Mouse (Mus musculus) neural tube, embryonic 14.5 days (tissue): ENCODE data around the gene Lin28b. TPM values are rescaled to one million over a fixed set of nuclear protein-coding genes. Genes with fewer than 3 reads are reported as not detected.
"Not testable (repeated sequence)": the region's sequence is repeated elsewhere in the genome, so short reads cannot be mapped to it uniquely, and the experiment has no call there.

Experiments
- ATAC-seq: fragments of 200-750 bp; cut with Nextera tagmentation; 2 replicates; pipeline ENCODE4 v1.8.0; 2017; ENCODE audit warnings: low read depth, mild to moderate bottlenecking, moderate TSS enrichment, moderate library complexity
- H3K27ac ChIP-seq: fragments of 300-500 bp; sonication (generic); 2 replicates; pipeline ENCODE4 v1.5.1; 2014; ENCODE audit warnings: low read depth, mild to moderate bottlenecking, control low read depth, low read length, moderate library complexity, mixed read lengths
- H3K27me3 ChIP-seq: fragments of 300-500 bp; sonication (generic); 2 replicates; pipeline ENCODE4 v1.6.1; 2014; ENCODE audit warnings: low read length; ENCODE audit not compliant: control insufficient read depth, insufficient read depth
- H3K36me3 ChIP-seq: fragments of 300-500 bp; sonication (generic); 2 replicates; pipeline ENCODE4 v1.6.1; 2014; ENCODE audit warnings: low read length, mixed read lengths; ENCODE audit not compliant: control insufficient read depth, insufficient read depth
- H3K4me1 ChIP-seq: fragments of 300-500 bp; sonication (generic); 2 replicates; pipeline ENCODE4 v1.6.1; 2014; ENCODE audit warnings: low read length; ENCODE audit not compliant: control insufficient read depth, insufficient read depth
- H3K4me2 ChIP-seq: fragments of 300-500 bp; sonication (generic); 2 replicates; pipeline ENCODE4 v1.6.1; 2014; ENCODE audit warnings: mild to moderate bottlenecking, low read depth, low read length, control low read depth
- H3K4me3 ChIP-seq: fragments of 300-500 bp; sonication (generic); 2 replicates; pipeline ENCODE4 v1.5.1; 2014; ENCODE audit warnings: low read depth, low read length, control low read depth, mixed read lengths
- H3K9ac ChIP-seq: fragments of 300-500 bp; sonication (generic); replicated peaks from 2 replicates; pipeline ENCODE4 v1.6.1; 2014; ENCODE audit warnings: low read depth, mild to moderate bottlenecking, control low read depth, low read length, mixed read lengths
- H3K9me3 ChIP-seq: fragments of 300-500 bp; sonication (generic); 2 replicates; pipeline ENCODE4 v1.6.1; 2016; ENCODE audit warnings: low read length; ENCODE audit not compliant: control insufficient read depth
- WGBS: fragments of 180-500 bp; shearing (Covaris S2); extraction: QIAGEN DNeasy Blood & Tissue Kit; methylation state at CpG from one replicate; pipeline ENCODE4 v1.1.7; 2014; 5-methylcytosine and 5-hydroxymethylcytosine counted together
- polyA plus RNA-seq: library from polyadenylated mRNA; unstranded; fragments of >200 nt; fragmentation: Nextera tagmentation; extraction: Ambion mirVana; gene quantifications from 2 replicates; pipeline ENCODE4 v1.2.1, GENCODE M21; 2014

Gene Lin28b
- polyA plus RNA-seq, 1 experiment from 2014 or later, result 12.9 TPM

DNA sequence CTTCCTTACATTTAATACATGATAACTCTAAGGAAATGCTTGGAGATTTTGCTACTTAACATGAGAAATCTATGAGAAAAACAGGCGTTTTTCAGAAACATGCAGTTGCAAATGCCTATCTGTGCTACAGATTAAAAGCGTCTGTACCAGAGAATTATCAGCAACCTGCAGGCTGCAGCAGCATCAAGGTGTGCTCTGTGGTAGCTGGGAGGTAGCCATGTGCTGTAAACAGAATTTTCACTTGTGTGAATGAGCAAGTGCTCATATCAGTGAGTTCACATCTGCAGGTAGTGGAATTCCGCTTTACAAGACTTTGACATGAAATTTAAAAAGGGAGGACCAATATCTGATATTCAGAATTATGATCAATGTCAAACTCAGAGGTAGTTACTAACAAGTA, 107.9 kb downstream of the Lin28b start:
- WGBS, result 94% methylated on average over 3 of the region's 3 CpGs
- Histone ChIP-seq H3K4me2 (no peak overlapping the region), H3K27me3 (no peaks in the 10 kb centered on the region), H3K9ac (no peak overlapping the region), H3K4me3 (no peak overlapping the region), H3K36me3 (no peaks in the 10 kb centered on the region; the same call in 1 of the 2 replicates), H3K27ac (no peak overlapping the region), H3K4me1 (no peaks in the 10 kb centered on the region), H3K9me3 (no peaks in the 10 kb centered on the region)
- no peak for ATAC-seq

DNA sequence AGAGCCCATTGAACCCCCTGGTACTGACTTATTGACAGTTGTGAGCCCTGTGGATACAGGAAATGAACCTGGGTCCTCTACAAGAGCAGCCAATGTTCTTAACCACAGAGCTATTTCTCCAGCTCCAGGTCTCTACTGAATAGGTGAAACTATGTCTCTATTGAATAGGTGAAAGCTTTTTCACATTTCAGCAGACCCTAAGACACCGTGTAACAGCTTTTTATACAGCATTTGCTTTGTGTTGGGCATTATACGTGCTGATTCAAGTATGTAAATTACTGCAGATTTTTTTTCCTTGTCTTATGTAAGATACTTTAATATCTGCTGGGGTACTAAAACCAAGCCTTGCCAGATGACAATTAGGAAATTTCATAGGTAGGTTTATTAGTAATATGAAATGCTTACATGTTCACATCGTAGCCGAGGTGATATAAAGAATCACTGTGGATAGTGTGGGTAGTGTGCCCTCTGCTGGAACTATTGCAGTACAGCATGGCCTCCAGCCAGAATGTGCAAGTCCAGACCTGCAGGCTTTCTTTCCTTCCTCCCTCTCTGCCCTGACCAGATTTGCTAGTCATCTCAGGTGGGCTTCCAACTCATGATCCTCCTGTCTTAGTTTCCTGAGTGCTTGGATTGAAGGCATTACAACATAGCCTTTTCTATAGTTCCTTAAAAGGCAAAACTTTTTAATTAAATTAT, 113.1 kb downstream of the Lin28b start:
- ATAC-seq, result peak; percentile 79
- H3K4me2 ChIP-seq, result no peak overlapping the region
- H3K4me3 ChIP-seq, result no peak overlapping the region
- no peaks in the 10 kb centered on the region; the same call in 1 of the 2 replicates for H3K36me3 ChIP-seq
- 46% methylated on average over 4 of the region's 4 CpGs for WGBS
- H3K9me3 ChIP-seq, result no peaks in the 10 kb centered on the region
- H3K27ac ChIP-seq, result no peak overlapping the region
- H3K9ac ChIP-seq, result no peak overlapping the region
- no peaks in the 10 kb centered on the region for H3K27me3 ChIP-seq
- H3K4me1 ChIP-seq, result no peaks in the 10 kb centered on the region

DNA sequence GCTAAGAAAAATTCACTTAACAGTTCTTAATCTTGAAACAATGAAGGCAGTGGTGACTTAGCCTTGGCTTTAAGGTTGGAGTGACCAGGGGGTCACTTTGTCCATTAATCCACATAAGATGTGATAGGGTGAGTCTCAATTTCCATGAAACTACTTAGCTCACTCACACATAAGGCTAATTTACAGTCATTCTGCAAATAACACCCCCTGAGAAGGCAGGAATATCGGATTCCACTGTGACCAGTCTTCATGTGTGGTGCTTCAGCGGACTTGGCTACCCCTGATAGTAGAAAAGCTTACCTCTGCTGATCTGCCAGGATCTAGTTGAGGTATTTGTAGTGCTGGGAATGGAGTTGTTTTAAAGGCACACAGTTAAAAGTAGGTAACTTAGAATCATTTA, 115.7 kb downstream of the Lin28b start:
- Histone ChIP-seq H3K36me3 (no peaks in the 10 kb centered on the region), H3K4me3 (no peak overlapping the region), H3K27ac (no peak overlapping the region), H3K9me3 (no peaks in the 10 kb centered on the region), H3K4me1 (no peaks in the 10 kb centered on the region), H3K27me3 (no peaks in the 10 kb centered on the region), H3K9ac (no peak overlapping the region), H3K4me2 (no peak overlapping the region)
- no peak for ATAC-seq
- 88% methylated on average over 2 of the region's 2 CpGs for WGBS

DNA sequence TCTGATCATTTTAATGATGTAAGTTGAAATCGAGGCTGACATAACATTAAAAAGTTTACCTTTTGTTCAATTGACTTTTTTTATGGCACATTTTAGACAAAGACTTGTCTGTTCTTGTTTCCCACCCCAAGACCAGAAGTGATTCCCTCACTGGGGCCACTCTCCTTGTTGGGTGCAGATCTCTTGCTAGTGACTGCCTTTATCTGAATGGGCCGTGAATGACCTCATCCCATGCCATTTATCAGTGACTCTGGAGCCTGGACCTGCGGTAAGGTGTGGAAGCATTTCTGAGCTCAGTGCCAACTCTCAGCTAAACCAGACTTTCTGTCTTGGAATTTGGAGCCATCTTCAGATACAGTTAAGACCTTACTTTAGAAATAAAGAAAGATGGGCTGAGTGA, 116.6 kb downstream of the Lin28b start:
- Histone ChIP-seq H3K9me3 (no peaks in the 10 kb centered on the region), H3K27ac (no peak overlapping the region), H3K4me2 (no peak overlapping the region), H3K4me1 (no peaks in the 10 kb centered on the region), H3K27me3 (no peaks in the 10 kb centered on the region), H3K4me3 (no peak overlapping the region), H3K9ac (no peak overlapping the region), H3K36me3 (no peaks in the 10 kb centered on the region)
- ATAC-seq, result no peak
- WGBS, result 87% methylated on average over 3 of the region's 3 CpGs

DNA sequence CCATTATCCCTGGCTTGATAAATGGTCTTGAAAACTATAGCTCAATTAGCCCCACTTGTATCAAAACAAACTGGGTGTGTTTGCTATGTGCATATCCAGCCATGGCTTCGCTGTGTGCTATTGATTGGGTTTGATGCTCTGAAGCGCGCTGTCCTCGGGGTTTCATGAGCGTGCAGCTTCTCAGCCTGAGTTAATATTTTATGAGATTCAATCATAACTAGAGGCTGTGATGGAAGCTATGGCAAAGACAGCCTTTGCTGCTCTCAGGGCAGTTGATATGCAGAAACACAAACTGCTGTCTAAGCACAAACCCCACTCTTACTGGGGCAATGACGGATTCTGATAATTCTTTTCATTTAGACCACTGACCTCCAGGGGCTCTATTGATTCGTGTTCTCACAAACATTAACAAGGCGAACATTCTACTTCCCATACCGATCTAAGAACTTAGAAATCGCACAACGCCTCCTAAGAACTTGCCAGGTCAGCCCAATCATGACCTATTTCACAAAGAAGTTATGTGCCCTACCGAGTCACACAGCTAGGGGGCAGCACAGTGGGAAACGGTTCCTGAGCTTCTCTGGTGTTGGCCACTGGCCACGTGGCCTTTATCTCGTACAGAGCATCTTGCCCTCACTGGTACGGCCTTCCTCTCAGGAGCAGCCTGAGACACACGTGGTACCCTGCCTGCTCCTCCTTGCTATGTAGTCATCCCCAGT, 119.0 kb downstream of the Lin28b start:
- H3K27ac ChIP-seq, result no peak overlapping the region
- no peaks in the 10 kb centered on the region for H3K4me1 ChIP-seq
- H3K9me3 ChIP-seq, result no peaks in the 10 kb centered on the region
- H3K4me3 ChIP-seq, result no peak overlapping the region
- ATAC-seq, result no peak
- whole genome bisulfite sequencing, result 79% methylated on average over 17 of the region's 17 CpGs
- no peaks in the 10 kb centered on the region for H3K36me3 ChIP-seq
- H3K27me3 ChIP-seq, result no peaks in the 10 kb centered on the region
- no peak overlapping the region for H3K4me2 ChIP-seq
- no peak overlapping the region for H3K9ac ChIP-seq

DNA sequence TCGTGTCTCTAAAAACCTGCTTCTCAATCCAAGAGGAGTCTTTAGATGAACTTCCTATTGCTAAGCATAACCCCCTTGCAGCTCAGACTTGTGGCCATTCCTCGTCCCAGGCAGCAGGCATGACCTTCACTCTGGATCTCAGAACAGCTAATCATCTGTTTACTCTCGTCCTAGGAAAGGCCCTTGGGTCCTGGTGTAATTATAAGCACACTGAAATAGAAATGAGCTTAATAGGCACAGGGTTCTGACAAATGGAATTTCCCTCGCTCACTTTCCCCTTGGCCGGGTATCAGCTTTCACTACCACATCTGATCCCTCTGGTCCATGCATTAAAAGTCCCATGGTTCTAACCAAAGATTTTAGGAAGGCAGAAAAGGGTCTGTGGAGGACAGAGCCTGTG, 122.8 kb downstream of the Lin28b start:
- Histone ChIP-seq H3K4me2 (no peak overlapping the region), H3K4me3 (no peak overlapping the region), H3K27me3 (no peaks in the 10 kb centered on the region), H3K9ac (no peak overlapping the region), H3K27ac (no peak overlapping the region), H3K36me3 (no peaks in the 10 kb centered on the region), H3K9me3 (no peaks in the 10 kb centered on the region), H3K4me1 (no peaks in the 10 kb centered on the region)
- no peak; the same call in 1 of the 2 replicates for ATAC-seq
- 61% methylated on average over 5 of the region's 5 CpGs for WGBS

DNA sequence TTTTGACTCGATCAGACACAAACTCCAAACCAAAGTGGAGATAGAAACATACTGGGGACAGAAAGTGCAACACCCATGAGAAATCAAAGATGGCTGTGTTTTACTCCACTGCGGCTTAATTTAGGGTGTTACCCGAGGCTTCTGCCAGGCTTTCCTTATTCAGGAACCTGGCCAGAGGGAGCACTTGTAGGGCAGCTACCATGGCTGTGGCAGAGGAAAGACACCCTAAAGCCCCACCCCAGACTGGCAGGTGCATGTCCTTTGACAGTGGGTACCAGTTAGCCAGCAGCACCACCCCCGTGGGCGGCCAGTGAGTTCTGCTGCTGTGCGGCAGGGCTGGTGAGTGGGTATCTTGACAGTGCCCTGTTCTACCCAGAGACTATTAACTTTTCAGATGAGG, 130.1 kb downstream of the Lin28b start:
- Histone ChIP-seq H3K4me2 (no peak overlapping the region), H3K36me3 (no peaks in the 10 kb centered on the region), H3K9me3 (no peaks in the 10 kb centered on the region), H3K4me1 (no peaks in the 10 kb centered on the region), H3K4me3 (no peak overlapping the region), H3K27ac (no peak overlapping the region), H3K27me3 (no peaks in the 10 kb centered on the region), H3K9ac (no peak overlapping the region)
- no peak for ATAC-seq
- 90% methylated on average over 6 of the region's 6 CpGs for WGBS

DNA sequence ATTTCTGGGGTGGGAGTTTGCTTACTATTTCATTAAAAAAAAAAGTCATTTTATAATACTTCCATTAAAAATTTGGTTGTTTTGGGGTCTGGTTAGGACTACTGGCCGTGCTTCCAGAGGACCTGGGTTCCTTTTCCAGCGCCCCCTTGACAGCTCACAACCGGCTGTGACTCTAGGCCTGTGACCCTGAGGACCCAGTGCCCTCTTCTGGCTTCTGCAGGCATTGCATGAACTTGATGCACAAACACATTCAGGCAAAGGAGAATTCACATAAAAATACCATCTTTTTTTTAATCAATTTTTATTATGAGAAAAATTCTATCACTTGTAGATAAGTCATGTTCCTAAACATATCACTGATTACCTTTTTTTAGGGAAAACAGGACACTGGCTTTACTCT, 138.1 kb downstream of the Lin28b start:
- not testable (repeated sequence) for H3K36me3 ChIP-seq, ATAC-seq
- 85% methylated on average over 3 of the region's 3 CpGs for WGBS

DNA sequence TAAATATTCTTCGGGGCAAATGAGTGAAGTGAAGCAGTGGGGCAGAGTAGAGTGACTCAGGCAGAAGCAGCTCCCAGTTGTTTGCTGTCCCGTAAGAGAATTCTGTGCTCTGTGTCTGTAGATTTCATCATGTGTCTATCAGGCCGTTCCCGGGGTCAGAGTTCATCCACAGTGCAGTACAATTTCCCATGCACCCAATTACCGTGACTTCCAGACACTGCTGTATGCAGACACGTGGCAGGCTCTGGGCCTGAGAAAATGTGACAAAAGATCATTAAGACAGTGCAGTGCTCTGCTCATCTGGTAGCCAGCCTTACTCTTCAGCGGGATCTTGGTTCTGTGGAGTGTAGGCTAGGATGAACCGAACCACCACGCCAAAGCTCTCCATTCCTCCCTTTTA, 141.0 kb downstream of the Lin28b start:
- H3K4me3 ChIP-seq, result no peak overlapping the region
- no peak overlapping the region for H3K27ac ChIP-seq
- H3K4me1 ChIP-seq, result no peaks in the 10 kb centered on the region
- H3K4me2 ChIP-seq, result no peak overlapping the region
- H3K9me3 ChIP-seq, result no peaks in the 10 kb centered on the region
- ATAC-seq, result no peak
- 70% methylated on average over 9 of the region's 9 CpGs for WGBS
- H3K9ac ChIP-seq, result no peak overlapping the region
- H3K27me3 ChIP-seq, result no peaks in the 10 kb centered on the region
- H3K36me3 ChIP-seq, result no peaks in the 10 kb centered on the region

More for the DNA sequence above, 138.1 kb downstream of the Lin28b start:
- not testable (repeated sequence) for H3K4me2 ChIP-seq, H3K27me3 ChIP-seq, H3K9ac ChIP-seq, H3K27ac ChIP-seq, H3K4me3 ChIP-seq, H3K9me3 ChIP-seq, H3K4me1 ChIP-seq
